Mouse (Mus musculus) heart, embryonic 13.5 days (tissue): Measurements from ENCODE around the gene Cacng2. TPM values are rescaled to one million over a fixed set of nuclear protein-coding genes. Genes with fewer than 3 reads are reported as not detected.

Experiments
- ATAC-seq: fragments of 200-750 bp; cut with Nextera tagmentation; 2 replicates; pipeline ENCODE4 v1.8.0; 2017; ENCODE audit warnings: moderate TSS enrichment; ENCODE audit not compliant: insufficient number of reproducible peaks, low FRiP score, low TSS enrichment; ENCODE audit errors: extremely low read depth
- H3K27ac ChIP-seq: fragments of 300-500 bp; sonication (generic); replicated peaks from 2 replicates; pipeline ENCODE4 v1.5.1; 2015; ENCODE audit warnings: moderate library complexity, mild to moderate bottlenecking, inconsistent platforms
- H3K27me3 ChIP-seq: fragments of 300-500 bp; sonication (generic); replicated peaks from 2 replicates; pipeline ENCODE4 v1.6.1; 2015; ENCODE audit warnings: mild to moderate bottlenecking, inconsistent platforms
- H3K36me3 ChIP-seq: fragments of 300-500 bp; sonication (generic); 2 replicates; pipeline ENCODE4 v1.6.1; 2015; ENCODE audit warnings: mild to moderate bottlenecking, inconsistent platforms
- H3K4me1 ChIP-seq: fragments of 300-500 bp; sonication (generic); 2 replicates; pipeline ENCODE4 v1.6.1; 2015; ENCODE audit warnings: inconsistent platforms
- H3K4me2 ChIP-seq: fragments of 300-500 bp; sonication (generic); 2 replicates; pipeline ENCODE4 v1.6.1; 2015; ENCODE audit warnings: inconsistent platforms, mild to moderate bottlenecking, moderate library complexity
- H3K4me3 ChIP-seq: fragments of 300-500 bp; sonication (generic); 2 replicates; pipeline ENCODE4 v1.5.1; 2015; ENCODE audit warnings: moderate library complexity, mild to moderate bottlenecking, inconsistent platforms
- H3K9ac ChIP-seq: fragments of 300-500 bp; sonication (generic); 2 replicates; pipeline ENCODE4 v1.6.1; 2015; ENCODE audit warnings: inconsistent platforms, mild to moderate bottlenecking, moderate library complexity
- H3K9me3 ChIP-seq: fragments of 300-500 bp; sonication (generic); 2 replicates; pipeline ENCODE4 v1.6.1; 2016; ENCODE audit warnings: inconsistent platforms
- WGBS: fragments of 180-500 bp; shearing (Covaris S2); methylation state at CpG from one replicate; pipeline ENCODE4 v1.1.7; 2015; ENCODE audit warnings: mixed read lengths; 5-methylcytosine and 5-hydroxymethylcytosine counted together
- polyA plus RNA-seq: library from polyadenylated mRNA; unstranded; fragments of >200 nt; fragmentation: Nextera tagmentation; extraction: Ambion mirVana; gene quantifications from 2 replicates; pipeline ENCODE4 v1.2.1, GENCODE M21; 2015

The Cacng2 gene
- polyA plus RNA-seq, 1 experiment from 2014 or later = not detected

DNA sequence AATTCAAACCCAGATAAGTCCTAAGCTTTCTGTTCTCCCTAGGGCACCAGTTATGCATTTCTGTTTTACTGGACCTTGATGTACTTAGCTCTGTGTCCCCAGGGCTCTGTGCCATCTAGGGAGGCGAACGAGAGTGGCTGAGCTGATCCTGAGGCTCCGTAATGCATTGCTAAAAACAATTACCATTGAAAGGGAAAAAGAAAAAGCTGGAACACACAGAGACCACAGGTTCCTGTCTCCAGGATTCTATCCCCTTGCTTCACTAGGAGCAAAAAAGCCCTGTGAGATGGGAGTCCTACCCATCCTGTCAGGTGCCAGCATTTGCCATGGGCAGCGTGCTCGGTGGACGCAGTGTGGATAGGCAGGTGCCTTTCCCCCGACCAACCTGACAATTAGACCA, 38.4 kb downstream of the Cacng2 start:
- Histone ChIP-seq H3K27me3 (peaks cover 16% of the 10 kb centered on the region; the same call in 1 of the 2 replicates), H3K4me1 (no peaks in the 10 kb centered on the region), H3K4me3 (no peak overlapping the region), H3K27ac (no peak overlapping the region), H3K4me2 (no peak overlapping the region), H3K9me3 (no peaks in the 10 kb centered on the region), H3K36me3 (no peaks in the 10 kb centered on the region), H3K9ac (no peak overlapping the region)
- WGBS = 82% methylated on average over 7 of the region's 7 CpGs
- ATAC-seq = no peak

GRCm38 (mm10) chr15:78080326-78080725, 39.5 kb downstream of the Cacng2 start:
- no peaks in the 10 kb centered on the region for H3K4me1 ChIP-seq
- H3K4me2 ChIP-seq = no peak overlapping the region
- H3K9ac ChIP-seq = no peak overlapping the region
- no peak overlapping the region for H3K27ac ChIP-seq
- WGBS = 60% methylated on average over 4 of the region's 4 CpGs
- ATAC-seq = no peak
- no peaks in the 10 kb centered on the region for H3K36me3 ChIP-seq
- H3K9me3 ChIP-seq = no peaks in the 10 kb centered on the region
- H3K4me3 ChIP-seq = no peak overlapping the region
- peaks cover 23% of the 10 kb centered on the region; the same call in 1 of the 2 replicates for H3K27me3 ChIP-seq

DNA sequence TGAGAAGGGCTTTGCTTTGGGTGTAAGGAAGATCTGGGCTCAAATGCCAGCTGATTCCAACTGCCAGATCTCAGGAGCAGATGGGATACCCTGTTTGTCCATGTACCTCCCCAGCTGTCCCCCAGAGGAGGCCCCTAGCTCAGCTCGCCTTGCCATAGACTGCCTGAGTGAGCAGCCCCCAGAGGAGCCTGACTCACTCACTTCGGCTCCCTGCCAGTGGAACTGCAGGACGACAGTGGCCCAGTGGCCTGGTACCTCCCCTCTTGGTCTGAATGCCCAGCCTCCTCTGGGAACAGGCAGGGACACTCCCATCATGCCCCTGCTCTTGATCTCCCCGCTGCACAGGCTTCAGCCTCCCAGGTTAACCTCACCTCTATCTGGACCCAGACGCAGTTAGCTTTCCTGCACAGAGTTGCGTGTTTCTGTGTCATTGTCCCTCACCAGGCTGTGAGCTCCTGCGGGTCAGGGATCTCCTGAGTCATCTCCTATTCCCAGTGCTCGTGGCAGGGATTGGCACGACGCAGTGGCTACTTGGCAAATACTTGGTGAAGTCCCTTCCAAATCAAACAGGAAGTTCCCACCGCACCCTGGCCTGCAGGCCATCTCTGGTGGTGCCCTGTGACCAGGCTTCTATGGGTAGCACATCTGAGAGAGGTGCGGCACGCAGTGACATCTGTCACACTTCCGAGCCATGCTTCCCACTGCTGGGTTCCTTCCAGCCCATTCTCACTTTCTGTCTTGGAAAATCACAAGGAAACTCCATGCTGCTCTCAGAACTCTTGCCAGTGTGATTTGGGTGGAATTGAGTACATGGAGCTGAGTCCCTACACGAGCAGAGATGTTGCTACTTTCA, 40.8 kb downstream of the Cacng2 start:
- H3K9me3 ChIP-seq = no peaks in the 10 kb centered on the region
- no peak overlapping the region for H3K4me3 ChIP-seq
- no peak for ATAC-seq
- H3K4me2 ChIP-seq = no peak overlapping the region
- WGBS = 58% methylated on average over 15 of the region's 15 CpGs
- no peak overlapping the region for H3K27ac ChIP-seq
- H3K27me3 ChIP-seq = peaks cover 23% of the 10 kb centered on the region; the same call in 1 of the 2 replicates
- no peak overlapping the region for H3K9ac ChIP-seq
- no peaks in the 10 kb centered on the region for H3K36me3 ChIP-seq
- H3K4me1 ChIP-seq = no peaks in the 10 kb centered on the region

GRCm38 (mm10) chr15:78078206-78078605, 41.6 kb downstream of the Cacng2 start:
- no peak for ATAC-seq
- Histone ChIP-seq H3K36me3 (no peaks in the 10 kb centered on the region), H3K4me2 (no peak overlapping the region), H3K27me3 (peaks cover 23% of the 10 kb centered on the region; the same call in 1 of the 2 replicates), H3K27ac (no peak overlapping the region), H3K4me1 (no peaks in the 10 kb centered on the region), H3K9me3 (no peaks in the 10 kb centered on the region), H3K9ac (no peak overlapping the region), H3K4me3 (no peak overlapping the region)
- WGBS = 68% methylated on average over 5 of the region's 5 CpGs

DNA sequence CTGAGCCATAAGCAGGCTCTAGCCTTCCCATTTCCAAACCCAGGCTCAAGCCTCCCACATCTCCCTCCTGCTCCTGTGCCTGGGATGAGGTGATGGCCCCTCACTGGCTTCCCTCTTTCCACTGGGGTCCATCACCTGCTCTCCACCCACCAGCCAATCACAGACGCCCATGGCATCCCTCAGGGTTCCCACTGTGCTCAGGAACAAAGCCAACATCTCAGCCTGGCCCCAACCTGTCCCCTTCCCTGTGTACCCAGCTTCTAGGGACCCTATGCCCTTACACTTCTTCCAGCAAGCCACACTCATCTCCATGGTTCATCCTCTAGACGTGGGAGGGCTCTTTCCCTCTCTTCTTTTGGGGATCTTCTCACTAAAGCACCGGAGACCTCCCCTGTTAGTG, 43.9 kb downstream of the Cacng2 start:
- no peak overlapping the region for H3K4me3 ChIP-seq
- peaks cover 7% of the 10 kb centered on the region; the same call in 1 of the 2 replicates for H3K27me3 ChIP-seq
- H3K4me1 ChIP-seq = no peaks in the 10 kb centered on the region
- no peak overlapping the region for H3K4me2 ChIP-seq
- ATAC-seq = no peak
- no peak overlapping the region for H3K27ac ChIP-seq
- no peaks in the 10 kb centered on the region for H3K36me3 ChIP-seq
- no peak overlapping the region for H3K9ac ChIP-seq
- no peaks in the 10 kb centered on the region for H3K9me3 ChIP-seq
- 22% methylated on average over 3 of the region's 3 CpGs for WGBS

GRCm38 (mm10) chr15:78073109-78073508, 46.7 kb downstream of the Cacng2 start:
- WGBS = 78% methylated on average over 7 of the region's 7 CpGs
- H3K4me1 ChIP-seq = no peaks in the 10 kb centered on the region
- ATAC-seq = no peak

DNA sequence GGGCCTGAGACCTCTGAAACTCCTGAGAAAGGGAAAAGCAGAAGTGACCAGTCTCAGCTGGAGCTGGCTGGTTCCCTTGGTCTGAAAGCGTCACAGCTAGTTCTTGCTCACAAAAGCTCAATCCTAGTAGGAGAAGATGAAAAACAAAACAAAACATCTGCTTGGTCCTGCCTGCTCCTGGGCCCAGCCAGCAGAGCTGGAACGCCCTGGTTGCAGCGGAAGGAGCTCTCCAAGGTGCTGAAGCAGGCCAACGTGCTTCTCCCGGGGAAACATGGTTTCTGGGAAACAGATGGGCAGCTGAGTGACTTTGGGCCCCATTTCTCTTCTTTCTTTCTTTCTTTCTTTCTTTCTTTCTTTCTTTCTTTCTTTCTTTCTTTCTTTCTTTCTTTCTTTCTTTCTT, 53.4 kb downstream of the Cacng2 start:
- no peak for ATAC-seq
- no peak overlapping the region for H3K9ac ChIP-seq
- no peaks in the 10 kb centered on the region for H3K36me3 ChIP-seq
- no peak overlapping the region for H3K27ac ChIP-seq
- no peak overlapping the region for H3K4me3 ChIP-seq
- no peaks in the 10 kb centered on the region for H3K9me3 ChIP-seq
- no peaks in the 10 kb centered on the region for H3K4me1 ChIP-seq
- under 1% methylated on average over 5 of the region's 5 CpGs for WGBS
- H3K4me2 ChIP-seq = no peak overlapping the region
- no peaks in the 10 kb centered on the region; the same call in 1 of the 2 replicates for H3K27me3 ChIP-seq

More at GRCm38 (mm10) chr15:78073109-78073508, 46.7 kb downstream of the Cacng2 start:
- no peak overlapping the region for H3K27ac ChIP-seq
- H3K36me3 ChIP-seq = no peaks in the 10 kb centered on the region
- peaks cover 7% of the 10 kb centered on the region; the same call in 1 of the 2 replicates for H3K27me3 ChIP-seq
- no peak overlapping the region for H3K9ac ChIP-seq
- H3K4me3 ChIP-seq = no peak overlapping the region
- H3K9me3 ChIP-seq = no peaks in the 10 kb centered on the region
- H3K4me2 ChIP-seq = no peak overlapping the region

DNA sequence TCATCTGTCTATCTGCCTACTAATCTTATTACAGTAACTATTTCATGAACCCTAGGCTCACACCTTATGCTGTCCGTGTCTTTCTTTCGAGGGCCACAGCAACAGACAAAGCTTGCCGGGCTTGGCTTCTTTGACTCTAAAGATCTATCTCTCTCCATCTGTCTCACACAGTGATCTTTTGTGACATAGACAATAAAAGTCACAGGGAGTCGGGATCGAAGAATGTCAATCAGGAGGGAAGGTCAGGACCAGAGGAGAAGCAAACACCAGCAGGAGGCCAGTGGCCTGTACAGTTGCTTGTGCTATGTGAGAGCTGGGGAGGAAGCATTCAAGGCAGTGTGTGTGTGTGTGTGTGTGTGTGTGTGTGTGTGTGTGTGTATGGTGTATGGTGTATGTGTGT, 54.3 kb downstream of the Cacng2 start:
- no peak overlapping the region for H3K27ac ChIP-seq
- no peak overlapping the region for H3K4me3 ChIP-seq
- no peaks in the 10 kb centered on the region for H3K4me1 ChIP-seq
- 81% methylated on average over 5 of the region's 5 CpGs for WGBS
- H3K9me3 ChIP-seq = no peaks in the 10 kb centered on the region
- no peaks in the 10 kb centered on the region for H3K36me3 ChIP-seq
- H3K27me3 ChIP-seq = no peaks in the 10 kb centered on the region; the same call in 1 of the 2 replicates
- no peak for ATAC-seq
- H3K4me2 ChIP-seq = no peak overlapping the region
- no peak overlapping the region for H3K9ac ChIP-seq

DNA sequence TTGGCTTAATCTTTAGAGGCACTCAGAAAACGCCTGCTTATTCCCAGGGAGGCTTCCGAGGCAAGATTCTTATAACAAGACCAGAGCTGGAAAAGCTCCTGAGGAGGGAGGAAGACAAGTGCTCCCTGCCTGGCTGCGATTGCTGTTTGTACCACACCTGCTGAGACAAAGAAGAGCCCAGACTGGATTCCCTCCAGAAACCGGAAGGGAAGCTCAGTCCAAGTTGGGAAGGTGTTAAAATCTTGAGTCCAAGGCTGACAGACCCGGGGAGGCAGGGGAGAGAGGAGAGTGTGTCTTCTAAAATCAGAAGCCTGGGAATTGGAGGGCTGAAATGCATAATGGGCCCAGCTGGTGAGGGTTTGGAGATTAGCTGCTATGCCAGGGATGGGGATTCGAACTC, 55.5 kb downstream of the Cacng2 start:
- H3K9ac ChIP-seq = no peak overlapping the region
- H3K9me3 ChIP-seq = no peaks in the 10 kb centered on the region
- no peak overlapping the region for H3K27ac ChIP-seq
- WGBS = 44% methylated on average over 6 of the region's 6 CpGs
- no peak overlapping the region for H3K4me2 ChIP-seq
- H3K4me3 ChIP-seq = no peak overlapping the region
- no peaks in the 10 kb centered on the region for H3K36me3 ChIP-seq
- no peaks in the 10 kb centered on the region for H3K4me1 ChIP-seq
- no peaks in the 10 kb centered on the region; the same call in 1 of the 2 replicates for H3K27me3 ChIP-seq
- ATAC-seq = no peak

GRCm38 (mm10) chr15:78062467-78062866, 57.4 kb downstream of the Cacng2 start:
- H3K4me3 ChIP-seq = no peak overlapping the region
- no peak overlapping the region for H3K9ac ChIP-seq
- no peaks in the 10 kb centered on the region for H3K4me1 ChIP-seq
- WGBS = 62% methylated on average over 14 of the region's 14 CpGs
- H3K9me3 ChIP-seq = no peaks in the 10 kb centered on the region
- no peak overlapping the region for H3K27ac ChIP-seq
- ATAC-seq = no peak
- H3K36me3 ChIP-seq = no peaks in the 10 kb centered on the region
- no peak overlapping the region for H3K4me2 ChIP-seq
- H3K27me3 ChIP-seq = no peaks in the 10 kb centered on the region; the same call in 1 of the 2 replicates

- H3K4me3 ChIP-seq = no peak overlapping the region
- H3K4me1 ChIP-seq = no peaks in the 10 kb centered on the region
- no peak overlapping the region for H3K4me2 ChIP-seq
- H3K27me3 ChIP-seq = no peaks in the 10 kb centered on the region
- 71% methylated on average over 1 of the region's 1 CpGs for WGBS
- no peak overlapping the region for H3K27ac ChIP-seq
- no peak for ATAC-seq
- H3K9me3 ChIP-seq = no peaks in the 10 kb centered on the region
- no peaks in the 10 kb centered on the region for H3K36me3 ChIP-seq
- H3K9ac ChIP-seq = no peak overlapping the region
These were observed 62.9 kb downstream of the Cacng2 start for GRCm38 (mm10) chr15:78056930-78057329.

DNA sequence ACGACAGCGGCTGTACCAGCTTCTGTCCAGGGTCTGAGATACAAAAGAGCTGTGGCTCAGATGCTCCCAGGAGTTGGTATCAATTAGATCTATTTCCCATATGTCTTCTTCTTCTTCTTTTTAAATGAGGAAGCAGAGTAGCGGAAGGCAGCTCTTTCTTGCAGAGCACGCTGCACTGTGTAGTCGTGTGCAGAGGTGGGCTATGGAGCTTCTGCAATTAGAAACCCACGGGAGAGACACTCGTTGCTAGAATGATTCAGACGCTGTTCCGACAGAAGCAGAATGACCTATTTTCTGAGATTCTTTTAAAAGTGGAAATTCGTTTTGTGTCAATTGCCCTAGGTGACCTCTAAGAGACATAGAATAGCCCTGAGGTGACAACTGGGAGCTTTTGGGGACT, 69.1 kb downstream of the Cacng2 start:
- Histone ChIP-seq H3K4me1 (no peaks in the 10 kb centered on the region), H3K27ac (no peak overlapping the region), H3K4me2 (no peak overlapping the region), H3K27me3 (no peaks in the 10 kb centered on the region), H3K4me3 (no peak overlapping the region), H3K36me3 (no peaks in the 10 kb centered on the region), H3K9me3 (no peaks in the 10 kb centered on the region), H3K9ac (no peak overlapping the region)
- ATAC-seq = no peak
- 72% methylated on average over 10 of the region's 10 CpGs for WGBS
